Mouse (Mus musculus): ENCODE results near the gene Rpe65. TPM values are rescaled to one million over a fixed set of nuclear protein-coding genes. Genes with fewer than 3 reads are reported as not detected.

The Rpe65 gene
- not detected for total RNA-seq (2022)

DNA sequence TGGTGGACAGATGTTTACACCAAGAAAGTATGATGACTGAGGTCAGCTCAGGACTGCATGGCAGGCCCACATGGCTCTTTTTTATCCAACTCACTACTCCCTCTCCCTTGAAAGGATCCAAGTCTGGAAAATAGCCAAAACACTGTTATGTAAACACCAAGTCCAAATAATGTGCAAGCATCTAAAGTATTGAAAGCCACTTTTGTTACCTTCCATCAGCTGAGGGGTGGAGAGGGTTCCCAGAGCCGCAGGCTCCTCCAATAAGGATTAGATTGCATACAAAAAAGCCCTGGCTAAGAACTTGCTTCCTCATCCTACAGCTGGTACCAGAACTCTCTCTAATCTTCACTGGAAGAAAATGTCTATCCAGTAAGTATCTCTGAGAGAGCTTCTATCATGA lies at the start of gene Rpe65:
Rpe65 (plus strand) TSS at position 301 of the 400 bp plus-strand sequence.
- no peak for DNase-seq (ENCODE audit: low spot score in 2 of 2)

DNA sequence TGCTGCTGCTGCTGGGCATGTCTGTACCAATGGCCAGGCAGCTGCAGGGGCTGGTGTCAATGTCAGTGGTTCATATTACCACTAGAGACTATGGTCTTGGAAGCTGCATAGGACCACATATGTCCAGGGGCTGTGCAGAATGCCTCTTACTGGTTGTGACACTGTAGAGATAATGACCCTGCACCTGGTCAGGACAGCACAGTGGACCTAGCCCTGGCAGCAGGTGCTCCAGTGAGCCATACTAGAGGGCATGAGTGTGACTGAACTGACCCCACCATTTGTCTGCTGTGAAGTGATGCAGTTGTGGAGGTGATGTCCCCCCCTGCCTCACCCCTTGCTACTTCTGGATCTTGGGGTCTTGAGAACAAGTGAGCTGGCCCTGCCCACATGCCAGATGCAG lies 48.8 kb upstream of the Rpe65 start:
- DNase-seq (ENCODE audit: low spot score in 2 of 2): no peak

DNA sequence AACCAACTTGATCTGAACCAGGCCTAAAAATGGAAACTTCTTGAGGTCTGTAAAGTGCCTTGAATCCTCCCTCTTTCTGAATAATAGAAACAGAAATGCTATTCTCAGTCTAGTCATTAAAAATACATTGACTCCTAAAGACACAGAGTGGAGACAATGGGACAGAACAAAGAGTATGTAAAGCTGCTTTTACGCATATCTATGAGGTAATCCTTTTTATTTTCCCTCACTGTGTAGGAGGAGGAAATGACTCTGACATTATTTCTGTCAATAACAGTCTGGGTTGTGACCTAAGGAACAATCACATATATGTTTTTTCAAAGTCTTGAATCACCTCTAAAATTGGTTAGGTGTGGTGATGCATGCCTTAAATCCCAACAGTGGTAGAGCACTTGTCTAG lies 16.0 kb downstream of the Rpe65 start:
- DNase-seq (ENCODE audit: low spot score in 2 of 2): no peak

DNA sequence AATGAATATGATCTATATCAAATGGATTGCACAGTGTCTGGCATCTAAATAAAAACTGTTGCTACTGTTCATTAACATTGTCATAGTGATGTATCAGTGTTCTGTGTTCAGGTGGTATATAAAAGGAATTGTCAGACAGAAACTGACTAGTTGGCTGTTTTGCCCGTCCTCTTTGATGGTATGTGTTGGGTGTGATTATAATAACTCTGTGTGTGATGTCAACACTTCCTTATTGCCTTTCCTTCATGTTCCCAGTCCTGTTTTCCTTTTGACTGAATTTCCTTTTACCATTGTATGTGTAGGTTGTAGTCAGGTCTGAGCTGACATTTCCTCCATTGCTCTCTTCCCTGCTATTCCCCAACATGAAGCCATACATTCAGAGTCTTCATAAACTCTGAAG lies 22.1 kb downstream of the Rpe65 start:
- DNase-seq (ENCODE audit: low spot score in 2 of 2): no peak

DNA sequence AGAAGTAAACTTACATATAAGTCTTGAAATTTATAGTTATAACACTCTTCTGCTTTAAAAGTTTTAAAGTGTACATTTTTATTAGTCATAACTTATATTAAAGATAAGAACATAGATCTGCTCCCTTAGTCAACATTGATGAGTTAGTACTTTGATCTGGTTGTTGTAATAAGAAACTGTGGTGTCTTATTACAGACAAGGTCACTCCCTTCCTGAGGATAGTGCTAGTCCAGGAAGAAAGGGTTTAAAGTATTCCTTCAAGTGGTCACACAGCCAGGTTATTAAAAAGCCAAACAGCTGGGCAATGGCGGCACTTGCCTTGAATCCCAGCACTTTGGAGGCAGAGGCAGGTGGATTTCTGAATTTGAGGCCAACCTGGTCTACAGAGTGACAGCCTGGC lies 25.0 kb downstream of the Rpe65 start:
- DNase-seq (ENCODE audit: low spot score in 2 of 2): no peak

DNA sequence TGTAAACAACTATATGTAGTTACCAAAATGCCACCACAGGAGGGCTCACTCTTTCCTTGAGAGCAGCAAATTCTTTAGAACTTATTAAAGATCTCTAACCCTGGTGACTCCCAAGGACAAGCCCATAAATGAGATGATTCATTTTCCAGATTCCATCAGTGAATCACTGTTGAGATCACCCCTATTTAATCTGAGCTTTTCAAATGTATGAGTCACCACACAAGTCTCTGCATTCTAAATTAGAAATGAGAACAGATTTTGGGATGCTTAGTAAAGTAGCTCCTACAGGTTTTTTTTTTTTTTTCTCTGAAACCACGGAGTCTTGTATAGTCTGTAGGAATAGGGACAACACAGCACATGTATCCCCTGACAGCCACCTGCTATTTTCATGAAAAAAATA lies 61.8 kb downstream of the Rpe65 start:
- DNase-seq (ENCODE audit: low spot score in 2 of 2): no peak

DNA sequence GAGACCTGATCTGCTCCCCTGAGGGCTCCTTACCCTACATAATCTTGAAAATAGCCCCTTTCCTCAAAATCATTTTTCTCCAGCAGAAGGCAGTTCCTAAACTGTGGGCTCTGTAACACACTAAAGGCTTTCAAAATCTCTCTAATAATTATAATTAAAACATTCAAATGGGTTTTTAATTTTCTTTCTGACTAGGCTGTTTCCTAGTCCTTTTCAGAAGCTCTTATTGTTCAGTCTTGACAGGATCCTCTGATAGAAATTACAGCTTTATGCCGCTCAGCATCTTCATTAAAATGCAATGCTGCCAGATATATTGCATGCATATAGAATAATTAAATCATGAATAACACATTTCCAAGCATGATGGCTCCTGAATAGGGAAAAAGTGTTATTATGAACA lies 64.4 kb downstream of the Rpe65 start:
- DNase-seq (ENCODE audit: low spot score in 2 of 2): no peak

Other genes with a start within 250 kb of the Rpe65 start
- gene Depdc1a, start 103.7 kb upstream of the Rpe65 start, total RNA-seq (2022): not detected
- gene Wls, start 240.5 kb downstream of the Rpe65 start, total RNA-seq (2022): 10 to 100 TPM; 15.8 to 28.8 (median 25.4) TPM

Data from gastrocnemius, adult 8-10 months (tissue).